Mouse (Mus musculus): ENCODE data around the gene Ghrhr.

GRCm38 (mm10) chr6:55379641-55380335, 3.7 kb downstream of the Ghrhr start:
- TF ChIP-seq POLR2A (IDR thresholded peaks at IDR 0.05; ENCODE audit: insufficient read depth, low read depth, low read length) (no peak), EP300 (IDR thresholded peaks at IDR 0.05; ENCODE audit: insufficient read depth, low read depth, low read length) (no peak), CTCF (IDR thresholded peaks at IDR 0.05) (peak; percentile 76)
